Mouse (Mus musculus) gastrocnemius, postnatal 14 days (tissue): ENCODE measurements around the gene Gpr141. TPM values are rescaled to one million over a fixed set of nuclear protein-coding genes. Genes with fewer than 3 reads are reported as not detected.
"Not testable (repeated sequence)": the region's sequence is repeated elsewhere in the genome, so short reads cannot be mapped to it uniquely, and the experiment has no call there.

Experiments used
- DNase-seq: peaks from one replicate; pipeline ENCODE4 v3.0.0; 2021; ENCODE audit warnings: mixed read lengths
- intact Hi-C: fragments of 180-260 bp; cut with DNase I; formaldehyde crosslinking; loops from one replicate; pipeline ENCODE4 v1.15.1; 2025; ENCODE audit warnings: low total_unique reads
- long read RNA-seq, 2 experiments: library from polyadenylated mRNA; stranded (forward); transcript quantifications; one replicate each; pipeline ENCODE4 v2.0.0; 2021
- total RNA-seq, 2 experiments: library from RNA; stranded (reverse); gene quantifications; 2 replicates each; pipeline ENCODE4 v1.2.3; 2021

Gene Gpr141
- total RNA-seq = not detected
- long read RNA-seq, experiment 1 = 0 reads
- long read RNA-seq, experiment 2 = 0 reads

DNA sequence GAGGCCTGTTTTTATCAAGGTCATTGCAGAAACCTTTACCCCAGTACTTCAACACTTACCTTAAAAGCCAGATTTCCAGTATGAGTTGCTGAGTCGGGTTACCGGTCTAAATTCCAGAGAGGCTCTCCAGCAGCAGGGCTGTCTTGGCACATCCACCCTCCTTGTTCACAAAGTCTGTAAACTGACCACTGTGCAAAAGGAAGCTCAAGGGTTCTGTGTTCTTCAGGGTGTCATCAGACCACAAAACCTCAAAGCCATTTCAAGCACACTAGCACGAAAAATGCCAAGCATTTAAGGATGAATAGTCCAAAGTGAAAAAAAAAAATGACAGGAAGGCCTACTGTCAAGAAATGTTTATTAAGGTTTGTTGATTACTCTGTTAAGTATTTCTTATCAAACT, at the start of gene Gpr141:
Gene Gpr141, minus strand, starts transcription at position 187 of the 400 bp plus-strand sequence.
- no peak for DNase-seq
- intact Hi-C loops = no loop called here

DNA sequence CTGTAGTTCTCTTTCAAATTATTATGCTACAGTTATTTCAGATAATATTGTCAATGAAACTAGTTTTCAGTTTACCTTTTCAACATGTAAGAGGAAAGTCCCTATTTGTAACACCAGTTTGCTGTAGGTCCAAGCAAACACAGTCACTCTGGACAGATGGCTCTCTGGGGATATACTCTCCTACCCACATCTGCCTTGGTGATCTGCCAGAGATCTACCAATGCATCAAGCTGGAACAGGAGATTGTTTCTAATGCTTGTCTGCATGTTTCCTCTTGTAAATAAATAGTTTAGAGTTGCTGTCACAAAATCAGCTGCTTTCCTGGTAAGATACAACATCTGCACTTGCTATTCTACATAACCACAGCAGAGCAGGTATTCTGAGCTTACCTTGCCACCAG, 40.2 kb upstream of the Gpr141 start:
- intact Hi-C loops = no loop called here
- no peak for DNase-seq

GRCm38 (mm10) chr13:19854629-19855333, 30.7 kb upstream of the Gpr141 start:
- no peak for DNase-seq
- intact Hi-C loops = no loop called here

DNA sequence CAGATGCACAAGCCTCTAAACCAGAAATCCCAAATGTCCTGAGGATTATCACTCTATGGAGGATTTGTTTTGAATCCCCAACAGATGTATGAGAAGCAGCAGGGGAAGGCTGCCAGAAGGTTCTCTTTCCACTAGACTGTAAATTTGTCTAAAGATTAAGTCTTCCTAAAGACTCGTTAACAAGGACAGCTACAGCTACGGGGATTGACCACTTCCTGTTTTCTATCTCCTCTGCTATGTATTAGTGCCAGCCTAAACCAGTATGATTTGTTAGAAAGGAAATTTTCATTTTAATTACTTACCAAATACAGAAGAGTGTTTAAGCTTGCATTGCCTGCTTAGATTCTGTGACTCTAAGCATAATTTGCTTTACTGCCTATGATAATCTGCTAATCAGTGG, 30.0 kb upstream of the Gpr141 start:
- intact Hi-C loops = no loop called here
- DNase-seq = no peak

DNA sequence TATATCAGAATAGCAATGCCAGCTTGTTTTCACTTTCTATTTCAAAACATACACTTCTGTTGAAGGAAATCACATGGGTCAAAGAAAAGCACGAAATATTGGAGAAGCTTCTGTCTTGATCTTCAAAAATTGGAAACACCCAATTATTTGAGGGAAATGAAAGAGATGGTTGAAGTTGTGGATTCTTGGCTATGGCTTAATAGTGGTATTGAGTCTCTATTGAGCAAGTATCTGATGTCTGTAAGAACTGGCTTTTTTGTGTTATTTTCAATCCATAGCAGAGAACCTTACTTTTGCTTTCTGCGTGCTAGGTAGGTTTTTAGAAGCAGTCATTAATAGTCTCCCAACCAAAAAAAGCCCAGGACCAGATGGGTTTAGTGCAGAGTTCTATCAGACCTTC, 19.4 kb upstream of the Gpr141 start:
- DNase-seq = no peak
- intact Hi-C loops = no loop called here

DNA sequence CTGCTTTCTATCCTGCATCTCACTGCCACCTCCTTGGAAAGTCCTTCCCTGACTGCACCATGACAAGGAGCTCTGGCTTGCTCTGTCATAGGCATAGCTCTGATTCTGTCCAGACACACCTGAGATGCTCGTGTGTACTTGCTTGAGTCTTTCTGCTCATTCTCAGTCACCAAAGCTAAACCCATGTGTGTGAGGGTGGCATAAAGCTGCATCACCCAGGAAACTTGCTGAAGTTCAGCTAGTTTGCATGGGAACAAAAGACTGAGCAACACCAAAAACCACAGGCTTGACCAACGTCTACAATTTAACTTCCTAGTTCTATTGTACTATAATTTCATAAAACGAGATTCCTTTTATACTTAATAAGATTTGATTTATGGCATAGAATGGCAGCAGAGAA, 18.6 kb upstream of the Gpr141 start:
- intact Hi-C loops = no loop called here

GRCm38 (mm10) chr13:19841615-19842014, 17.6 kb upstream of the Gpr141 start:
- intact Hi-C loops = no loop called here
- no peak for DNase-seq

More for the DNA sequence above, 18.6 kb upstream of the Gpr141 start:
- DNase-seq = no peak

GRCm38 (mm10) chr13:19840206-19840605, 16.1 kb upstream of the Gpr141 start:
- no peak for DNase-seq
- intact Hi-C loops = no loop called here

DNA sequence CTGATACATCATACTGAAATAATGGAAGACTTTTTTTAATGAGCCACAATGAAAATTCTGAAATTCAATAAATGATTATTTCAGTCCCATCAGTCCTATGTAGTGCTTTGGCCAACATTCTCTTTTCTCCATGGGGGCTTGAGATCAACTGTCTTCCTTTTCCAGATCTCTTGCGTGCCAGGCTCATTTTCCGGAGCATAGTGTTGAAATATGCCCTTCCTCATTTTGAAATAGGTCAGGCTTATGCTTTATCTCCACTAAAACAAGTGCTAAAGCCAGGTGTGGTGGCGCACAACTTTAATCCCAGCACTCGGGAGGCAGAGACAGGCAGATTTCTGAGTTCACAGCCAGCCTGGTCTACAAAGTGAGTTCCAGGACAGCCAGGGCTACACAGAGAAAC, 6.5 kb upstream of the Gpr141 start:
- no peak for DNase-seq
- intact Hi-C loops = no loop called here

GRCm38 (mm10) chr13:19828095-19828494, 4.0 kb upstream of the Gpr141 start:
- intact Hi-C loops = no loop called here
- no peak for DNase-seq

DNA sequence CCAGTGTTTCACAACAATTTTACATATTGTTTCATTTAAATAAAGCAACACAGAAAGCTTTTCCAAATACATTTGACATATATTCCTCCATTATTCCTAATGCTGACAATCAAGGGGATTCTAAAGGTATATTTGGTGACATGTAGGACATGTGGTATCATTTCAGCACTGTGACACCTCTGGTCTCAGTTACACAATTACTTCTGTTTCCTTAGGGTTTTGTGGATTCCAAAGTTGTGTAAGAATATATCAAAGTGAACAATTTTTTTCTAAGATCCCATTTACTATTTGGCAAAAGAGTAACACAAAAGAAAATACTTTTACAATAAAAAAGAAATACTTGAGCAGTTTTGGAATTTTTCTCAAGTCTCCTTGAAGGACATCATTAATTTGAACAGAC, 2.4 kb downstream of the Gpr141 start:
- intact Hi-C loops = no loop called here
- DNase-seq = no peak

DNA sequence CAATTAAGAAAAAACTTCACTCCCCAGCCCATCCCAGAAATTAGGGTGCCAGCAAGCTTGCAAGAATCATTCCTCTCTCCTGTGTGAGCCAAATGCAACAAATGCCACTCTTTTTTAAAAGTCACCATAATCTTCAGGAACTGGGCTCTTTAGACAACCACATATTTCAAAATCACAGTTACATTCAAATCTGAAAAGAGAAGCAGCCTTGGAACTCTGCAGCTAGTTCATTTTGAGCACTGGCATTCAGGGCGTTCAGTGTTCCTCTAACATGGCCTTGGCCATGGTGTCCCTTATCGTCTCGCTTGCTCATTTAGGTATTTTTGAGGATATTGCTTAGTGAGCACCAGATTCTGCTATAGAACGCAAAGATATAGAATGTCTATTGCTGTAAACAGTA, 4.1 kb downstream of the Gpr141 start:
- intact Hi-C loops = no loop called here
- no peak for DNase-seq

DNA sequence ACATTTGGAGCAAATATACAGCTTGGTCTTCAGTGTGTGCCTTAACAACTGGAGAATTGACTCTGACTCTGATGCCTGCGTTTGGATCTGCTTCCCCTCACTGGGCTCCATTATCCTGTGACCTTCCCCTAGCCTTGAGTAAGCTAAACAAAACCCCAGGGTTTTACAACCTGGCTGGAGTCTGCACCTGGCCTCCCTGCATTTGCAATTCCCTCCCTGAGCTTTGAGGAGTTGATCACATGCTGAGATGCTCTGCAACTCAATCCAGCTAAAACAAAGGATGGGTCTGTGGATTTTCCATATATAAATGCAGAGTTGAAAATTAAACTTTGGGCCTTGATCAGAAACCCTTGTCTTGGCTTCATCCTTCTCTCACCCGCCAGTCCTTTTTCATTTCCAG, 4.8 kb downstream of the Gpr141 start:
- intact Hi-C loops = no loop called here

DNA sequence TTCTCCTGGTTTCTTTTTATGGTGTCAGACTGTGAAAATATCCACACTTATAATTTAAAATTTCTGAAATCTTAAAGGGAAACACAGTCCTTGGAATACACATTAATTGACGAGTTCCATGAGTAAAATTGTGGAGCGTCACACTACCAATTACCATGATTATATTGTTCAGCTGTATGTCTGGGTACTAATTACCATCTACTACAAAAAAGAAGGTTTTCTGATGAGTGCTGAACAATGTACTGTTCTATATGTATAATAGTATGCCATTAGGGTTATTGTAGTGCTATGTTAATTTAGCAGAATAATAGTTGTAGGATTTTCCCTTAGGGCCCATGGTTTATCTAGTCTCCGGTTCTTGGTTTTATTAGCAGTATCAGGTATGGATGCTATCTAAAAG, 29.1 kb downstream of the Gpr141 start:
- no peak for DNase-seq
- intact Hi-C loops = no loop called here

More for the DNA sequence above, 4.8 kb downstream of the Gpr141 start:
- no peak for DNase-seq

GRCm38 (mm10) chr13:19794486-19794885, 29.6 kb downstream of the Gpr141 start:
- DNase-seq = no peak
- intact Hi-C loops = no loop called here

- no peak for DNase-seq
- intact Hi-C loops = no loop called here
Observed at GRCm38 (mm10) chr13:19793761-19794160, 30.3 kb downstream of the Gpr141 start.

DNA sequence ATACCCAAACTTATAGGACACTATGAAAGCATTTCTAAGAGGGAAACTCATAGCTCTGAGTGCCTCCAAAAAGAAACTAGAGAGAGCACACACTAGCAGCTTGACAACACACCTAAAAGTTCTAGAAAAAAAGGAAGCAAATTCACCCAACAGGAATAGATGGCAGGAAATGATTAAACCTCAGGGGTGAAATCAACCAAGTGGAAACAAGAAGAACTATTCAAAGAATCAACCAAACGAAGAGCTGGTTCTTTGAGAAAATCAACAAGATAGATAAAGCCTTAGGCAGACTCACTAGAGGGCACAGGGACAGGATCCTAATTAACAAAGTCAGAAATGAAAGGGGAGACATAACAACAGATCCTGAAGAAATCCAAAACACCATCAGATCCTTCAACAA, 36.1 kb downstream of the Gpr141 start:
- intact Hi-C loops, DNase-seq: not testable (repeated sequence)

- no peak for DNase-seq
- intact Hi-C loops = no loop called here
Observed at GRCm38 (mm10) chr13:19770163-19770562, 53.9 kb downstream of the Gpr141 start.

DNA sequence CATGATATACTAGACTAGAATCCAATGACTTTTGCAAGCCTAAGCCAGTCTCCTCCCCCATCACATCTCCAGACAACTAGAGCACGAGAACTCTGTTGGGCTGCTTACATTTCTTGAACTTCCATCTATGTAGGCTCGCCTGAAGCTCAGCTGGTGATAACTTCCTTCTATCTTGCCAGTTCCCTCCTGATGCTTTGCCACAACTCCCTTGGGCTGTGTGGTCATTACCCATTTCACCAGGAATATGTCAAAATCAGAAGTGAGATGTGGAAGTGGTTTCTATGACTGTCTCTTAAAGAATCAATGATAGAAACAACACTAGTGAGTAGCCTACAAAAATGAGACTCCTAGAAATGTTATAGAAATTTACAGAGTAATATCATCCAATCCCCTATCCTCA, 56.9 kb downstream of the Gpr141 start:
- intact Hi-C loops = no loop called here
- DNase-seq = no peak

- DNase-seq = no peak
- intact Hi-C loops = no loop called here
Observed at GRCm38 (mm10) chr13:19764276-19764675, 59.8 kb downstream of the Gpr141 start.

- no peak for DNase-seq
- intact Hi-C loops = no loop called here
Observed at GRCm38 (mm10) chr13:19763211-19763610, 60.8 kb downstream of the Gpr141 start.

GRCm38 (mm10) chr13:19745741-19746140, 78.3 kb downstream of the Gpr141 start:
- DNase-seq = no peak
- intact Hi-C loops = no loop called here
